Mouse (Mus musculus) gastrocnemius, postnatal 36 days (tissue): ENCODE measurements at regions not wholly inside any gene's neighbourhood (a gene's known extent, or its start where the extent isn't known, plus 50 kb on each side); places are given as distances from the start of the nearest gene placed in this dataset.
"Not testable (repeated sequence)": the region's sequence is repeated elsewhere in the genome, so short reads cannot be mapped to it uniquely, and the experiment has no call there.

Source experiments
- DNase-seq, 2 experiments: peaks; one replicate each; pipeline ENCODE4 v3.0.0; 2022
- intact Hi-C: fragments of 180-260 bp; cut with DNase I; formaldehyde crosslinking; loops from one replicate; pipeline ENCODE4 v1.15.1; 2025

- intact Hi-C loops = no loop called here
- no peak for DNase-seq
Observed at GRCm38 (mm10) chr16:20047356-20047755, 50.0 kb upstream of the Klhl24 start.

GRCm38 (mm10) chr16:20035166-20035565 is 52.3 kb upstream of the Klhl6 start:
- DNase-seq, intact Hi-C loops: not testable (repeated sequence)

GRCm38 (mm10) chr16:20032328-20033081 is 49.7 kb upstream of the Klhl6 start:
- intact Hi-C loops = loop anchor here (5.0 kb wide), 1 partner anchor 55 kb away; no protein-coding TSS in a partner anchor

More at GRCm38 (mm10) chr16:20032328-20033081, 49.7 kb upstream of the Klhl6 start:
- DNase-seq = peak; percentile 85
